Mouse (Mus musculus): ENCODE data around the gene Pfdn5. TPM values are rescaled to one million over a fixed set of nuclear protein-coding genes. Genes with fewer than 3 reads are reported as not detected.

Gene Pfdn5
- polyA plus RNA-seq, 1 experiment, result 121 TPM

- H3K4me3 ChIP-seq (replicated peaks; ENCODE audit: extremely low read depth, low read depth, low read length), result no peak overlapping the region
- DNase-seq, result no peak
- WGBS, result 7% methylated on average over 12 of the region's 14 CpGs
Observed at GRCm38 (mm10) chr15:102362648-102363047, 36.7 kb downstream of the Pfdn5 start.

GRCm38 (mm10) chr15:102364678-102365077 is 38.8 kb downstream of the Pfdn5 start:
- Histone ChIP-seq H3K4me3 (replicated peaks; ENCODE audit: extremely low read depth, low read depth, low read length) (no peak overlapping the region), H3K4me1 (ENCODE audit: control insufficient read depth, insufficient read depth, low read length) (no peaks in the 10 kb centered on the region)
- 98% methylated on average over 1 of the region's 1 CpGs for WGBS
- no peak for DNase-seq
- TF ChIP-seq CTCF (IDR thresholded peaks at IDR 0.05; ENCODE audit: insufficient read depth, low read length), result no peak
- TF ChIP-seq POLR2A (IDR thresholded peaks at IDR 0.05; ENCODE audit: borderline replicate concordance, extremely low read depth, low read depth, low read length), result no peak

More at GRCm38 (mm10) chr15:102362648-102363047, 36.7 kb downstream of the Pfdn5 start:
- no peaks in the 10 kb centered on the region for H3K4me1 ChIP-seq (ENCODE audit: control insufficient read depth, insufficient read depth, low read length)
- TF ChIP-seq POLR2A (IDR thresholded peaks at IDR 0.05; ENCODE audit: borderline replicate concordance, extremely low read depth, low read depth, low read length), result no peak
- TF ChIP-seq CTCF (IDR thresholded peaks at IDR 0.05; ENCODE audit: insufficient read depth, low read length), result no peak

- TF ChIP-seq POLR2A (IDR thresholded peaks at IDR 0.05; ENCODE audit: borderline replicate concordance, extremely low read depth, low read depth, low read length) (no peak), CTCF (IDR thresholded peaks at IDR 0.05; ENCODE audit: insufficient read depth, low read length) (no peak)
- WGBS, result 23% methylated on average over 7 of the region's 7 CpGs
- no peak overlapping the region for H3K4me3 ChIP-seq (replicated peaks; ENCODE audit: extremely low read depth, low read depth, low read length)
- H3K4me1 ChIP-seq (ENCODE audit: control insufficient read depth, insufficient read depth, low read length), result no peaks in the 10 kb centered on the region
- DNase-seq, result no peak
Observed at GRCm38 (mm10) chr15:102366238-102366637, 40.3 kb downstream of the Pfdn5 start.

- TF ChIP-seq POLR2A (IDR thresholded peaks at IDR 0.05; ENCODE audit: borderline replicate concordance, extremely low read depth, low read depth, low read length), result no peak
- TF ChIP-seq CTCF (IDR thresholded peaks at IDR 0.05; ENCODE audit: insufficient read depth, low read length), result no peak
- DNase-seq, result no peak
- H3K4me1 ChIP-seq (ENCODE audit: control insufficient read depth, insufficient read depth, low read length), result no peaks in the 10 kb centered on the region
- WGBS, result 7% methylated on average over 15 of the region's 15 CpGs
- no peak within 1 kb of the TSS for H3K4me3 ChIP-seq (replicated peaks; ENCODE audit: extremely low read depth, low read depth, low read length)
Observed at GRCm38 (mm10) chr15:102366733-102367344, 40.9 kb downstream of the Pfdn5 start, which contains the start of gene Sp7. Gene Sp7 (minus strand): TSS chr15:102367182.

GRCm38 (mm10) chr15:102369972-102370371 is 44.1 kb downstream of the Pfdn5 start:
- Histone ChIP-seq H3K4me3 (replicated peaks; ENCODE audit: extremely low read depth, low read depth, low read length) (no peak overlapping the region), H3K4me1 (ENCODE audit: control insufficient read depth, insufficient read depth, low read length) (no peaks in the 10 kb centered on the region)
- 18% methylated on average over 13 of the region's 13 CpGs for WGBS
- TF ChIP-seq CTCF (IDR thresholded peaks at IDR 0.05; ENCODE audit: insufficient read depth, low read length) (no peak), POLR2A (IDR thresholded peaks at IDR 0.05; ENCODE audit: borderline replicate concordance, extremely low read depth, low read depth, low read length) (no peak)
- no peak for DNase-seq

GRCm38 (mm10) chr15:102370727-102371126 is 44.8 kb downstream of the Pfdn5 start:
- no peak overlapping the region for H3K4me3 ChIP-seq (replicated peaks; ENCODE audit: extremely low read depth, low read depth, low read length)
- DNase-seq, result no peak
- TF ChIP-seq POLR2A (IDR thresholded peaks at IDR 0.05; ENCODE audit: borderline replicate concordance, extremely low read depth, low read depth, low read length), result no peak
- TF ChIP-seq CTCF (IDR thresholded peaks at IDR 0.05; ENCODE audit: insufficient read depth, low read length), result no peak
- H3K4me1 ChIP-seq (ENCODE audit: control insufficient read depth, insufficient read depth, low read length), result no peaks in the 10 kb centered on the region
- 34% methylated on average over 10 of the region's 10 CpGs for WGBS

GRCm38 (mm10) chr15:102376453-102377162 is 50.7 kb downstream of the Pfdn5 start:
- Histone ChIP-seq H3K4me3 (replicated peaks; ENCODE audit: extremely low read depth, low read depth, low read length) (peak overlapping the region; percentile 59), H3K4me1 (ENCODE audit: control insufficient read depth, insufficient read depth, low read length) (no peaks in the 10 kb centered on the region)
- DNase-seq, result peak; percentile 72
- TF ChIP-seq POLR2A (IDR thresholded peaks at IDR 0.05; ENCODE audit: borderline replicate concordance, extremely low read depth, low read depth, low read length), result peak; percentile 74; the same call in 1 of the 2 replicates
- TF ChIP-seq CTCF (IDR thresholded peaks at IDR 0.05; ENCODE audit: insufficient read depth, low read length), result no peak
- WGBS, result 2% methylated on average over 42 of the region's 43 CpGs

- 0% methylated on average over 7 of the region's 7 CpGs for WGBS
- Histone ChIP-seq H3K4me3 (replicated peaks; ENCODE audit: extremely low read depth, low read depth, low read length) (peak overlapping the region; percentile 59), H3K4me1 (ENCODE audit: control insufficient read depth, insufficient read depth, low read length) (no peaks in the 10 kb centered on the region)
- TF ChIP-seq POLR2A (IDR thresholded peaks at IDR 0.05; ENCODE audit: borderline replicate concordance, extremely low read depth, low read depth, low read length) (no peak), CTCF (IDR thresholded peaks at IDR 0.05; ENCODE audit: insufficient read depth, low read length) (peak; percentile 90)
- peak; percentile 87 for DNase-seq
Observed at GRCm38 (mm10) chr15:102377163-102377543, 51.2 kb downstream of the Pfdn5 start.

- 6% methylated on average over 10 of the region's 10 CpGs for WGBS
- no peak for DNase-seq
- H3K4me1 ChIP-seq (ENCODE audit: control insufficient read depth, insufficient read depth, low read length), result no peaks in the 10 kb centered on the region
- TF ChIP-seq POLR2A (IDR thresholded peaks at IDR 0.05; ENCODE audit: borderline replicate concordance, extremely low read depth, low read depth, low read length), result peak; percentile 35; the same call in 1 of the 2 replicates
- TF ChIP-seq CTCF (IDR thresholded peaks at IDR 0.05; ENCODE audit: insufficient read depth, low read length), result no peak
- H3K4me3 ChIP-seq (replicated peaks; ENCODE audit: extremely low read depth, low read depth, low read length), result no peak overlapping the region
Observed at GRCm38 (mm10) chr15:102377810-102378262, 51.9 kb downstream of the Pfdn5 start.

Other genes starting within 250 kb of the Pfdn5 start
- 255 and 329 TPM in 2 replicates for gene Tns2, start 225.7 kb upstream of the Pfdn5 start, polyA plus RNA-seq (2012; rRNA removed)
- gene Spryd3, start 189.9 kb upstream of the Pfdn5 start, polyA plus RNA-seq (2012; rRNA removed), result 40.8 and 55.2 TPM in 2 replicates
- gene Igfbp6, start 181.8 kb upstream of the Pfdn5 start, polyA plus RNA-seq (2012; rRNA removed), result 337 and 400 TPM in 2 replicates
- 1.1 and 1.2 TPM in 2 replicates for gene Soat2, start 175.6 kb upstream of the Pfdn5 start, polyA plus RNA-seq (2012; rRNA removed)
- gene Zfp740, start 122.9 kb upstream of the Pfdn5 start, polyA plus RNA-seq (2012; rRNA removed), result 25.8 and 46.6 TPM in 2 replicates
- gene Csad, start 121.4 kb upstream of the Pfdn5 start, polyA plus RNA-seq (2012; rRNA removed), result 92.8 and 106 TPM in 2 replicates
- 22.0 and 32.4 TPM in 2 replicates for gene Itgb7, start 94.2 kb upstream of the Pfdn5 start, polyA plus RNA-seq (2012; rRNA removed)
- 75.1 and 93.9 TPM in 2 replicates for gene Rarg, start 68.6 kb upstream of the Pfdn5 start, polyA plus RNA-seq (2012; rRNA removed)
- gene Gm9918, start 55.6 kb upstream of the Pfdn5 start, polyA plus RNA-seq (2012; rRNA removed), result 0.31 and 0.60 TPM in 2 replicates
- 95.4 and 97.1 TPM in 2 replicates for gene Mfsd5, start 46.7 kb upstream of the Pfdn5 start, polyA plus RNA-seq (2012; rRNA removed)
- gene Espl1, start 29.9 kb upstream of the Pfdn5 start, polyA plus RNA-seq (2012; rRNA removed), result 2.4 and 3.8 TPM in 2 replicates
- 50.2 and 53.8 TPM in 2 replicates for gene Myg1, start 5.6 kb downstream of the Pfdn5 start, polyA plus RNA-seq (2012; rRNA removed)
- gene Aaas, start 24.7 kb downstream of the Pfdn5 start, polyA plus RNA-seq (2012; rRNA removed), result 21.9 and 27.5 TPM in 2 replicates
- 0.05 TPM in 1 of 2 replicates, not detected in the other for gene Sp7, start 41.1 kb downstream of the Pfdn5 start, polyA plus RNA-seq (2012; rRNA removed)
- gene Sp1, start 80.0 kb downstream of the Pfdn5 start, polyA plus RNA-seq (2012; rRNA removed), result 18.5 and 20.0 TPM in 2 replicates
- 20.8 and 21.1 TPM in 2 replicates for gene Amhr2, start 119.3 kb downstream of the Pfdn5 start, polyA plus RNA-seq (2012; rRNA removed)
- gene Prr13, start 132.9 kb downstream of the Pfdn5 start, polyA plus RNA-seq (2012; rRNA removed), result 216 and 271 TPM in 2 replicates
- 378 and 395 TPM in 2 replicates for gene Pcbp2, start 144.4 kb downstream of the Pfdn5 start, polyA plus RNA-seq (2012; rRNA removed)
- not detected in 2 replicates for gene Gm10337, start 177.6 kb downstream of the Pfdn5 start, polyA plus RNA-seq (2012; rRNA removed)
- 9.9 and 13.1 TPM in 2 replicates for gene Map3k12, start 190.9 kb downstream of the Pfdn5 start, polyA plus RNA-seq (2012; rRNA removed)
- gene Tarbp2, start 192.1 kb downstream of the Pfdn5 start, polyA plus RNA-seq (2012; rRNA removed), result 51.7 and 61.1 TPM in 2 replicates
- 8.8 and 11.0 TPM in 2 replicates for gene Npff, start 198.8 kb downstream of the Pfdn5 start, polyA plus RNA-seq (2012; rRNA removed)